Mouse (Mus musculus) heart, postnatal 25 days (tissue): Measurements from ENCODE around the gene Traf4. TPM values are rescaled to one million over a fixed set of nuclear protein-coding genes. Genes with fewer than 3 reads are reported as not detected.

Experiments
- DNase-seq: peaks from one replicate; pipeline ENCODE4 v3.0.0; 2022; ENCODE audit warnings: low spot score
- intact Hi-C: fragments of 180-260 bp; cut with DNase I; formaldehyde crosslinking; loops from one replicate; pipeline ENCODE4 v1.15.1; 2025
- microRNA-seq: library from miRNA; unstranded; fragments of <30 nt; microRNA quantifications from one replicate; pipeline ENCODE4 v1.2.0, GENCODE M21; 2022
- total RNA-seq, 2 experiments: library from RNA; stranded (reverse); gene quantifications; 2 replicates each; pipeline ENCODE4 v1.2.3; 2021

Traf4 gene
- total RNA-seq, 2 experiments from 2014 or later = 4.6 to 6.7 TPM

DNA sequence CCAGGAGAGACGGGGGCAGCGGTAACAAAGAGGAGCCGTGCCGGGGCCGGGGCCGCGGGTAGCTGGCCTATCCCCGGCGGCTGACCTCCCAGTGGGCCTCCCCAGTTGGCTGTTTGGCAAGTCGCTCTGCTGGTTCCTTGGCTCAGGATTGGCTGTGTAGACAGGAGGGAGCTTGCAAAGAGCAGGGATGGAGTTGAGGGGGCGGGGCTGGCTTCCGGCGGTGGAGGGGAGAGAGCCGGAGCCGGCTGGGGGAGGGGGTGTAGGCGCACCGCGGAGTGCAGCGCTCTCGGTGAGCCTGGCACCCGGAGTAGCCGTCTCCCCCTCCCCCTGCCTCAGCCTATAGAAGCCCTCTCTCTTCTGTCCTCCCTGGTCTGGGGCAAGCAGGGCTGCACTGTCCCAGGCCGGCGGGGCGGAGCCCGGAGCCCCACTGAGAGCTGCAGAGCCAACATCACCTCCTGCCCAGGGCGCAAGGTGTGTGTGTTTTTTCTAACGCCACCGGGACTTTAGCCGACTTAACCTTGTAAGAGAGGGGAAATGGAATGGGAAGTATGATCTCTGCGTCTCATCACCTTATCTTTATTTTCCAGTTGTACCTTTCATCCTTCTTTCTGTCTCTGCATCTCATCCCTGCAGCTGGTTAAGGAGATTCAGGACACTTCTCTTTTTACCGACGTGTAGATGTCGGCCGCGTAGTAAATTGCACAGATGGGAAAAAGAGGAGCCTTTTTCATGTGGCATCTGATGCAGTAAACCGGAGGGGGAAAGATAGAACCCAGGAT lies 49.8 kb downstream of the Traf4 start:
- intact Hi-C loops = no loop called here
- peak; percentile 93 for DNase-seq

DNA sequence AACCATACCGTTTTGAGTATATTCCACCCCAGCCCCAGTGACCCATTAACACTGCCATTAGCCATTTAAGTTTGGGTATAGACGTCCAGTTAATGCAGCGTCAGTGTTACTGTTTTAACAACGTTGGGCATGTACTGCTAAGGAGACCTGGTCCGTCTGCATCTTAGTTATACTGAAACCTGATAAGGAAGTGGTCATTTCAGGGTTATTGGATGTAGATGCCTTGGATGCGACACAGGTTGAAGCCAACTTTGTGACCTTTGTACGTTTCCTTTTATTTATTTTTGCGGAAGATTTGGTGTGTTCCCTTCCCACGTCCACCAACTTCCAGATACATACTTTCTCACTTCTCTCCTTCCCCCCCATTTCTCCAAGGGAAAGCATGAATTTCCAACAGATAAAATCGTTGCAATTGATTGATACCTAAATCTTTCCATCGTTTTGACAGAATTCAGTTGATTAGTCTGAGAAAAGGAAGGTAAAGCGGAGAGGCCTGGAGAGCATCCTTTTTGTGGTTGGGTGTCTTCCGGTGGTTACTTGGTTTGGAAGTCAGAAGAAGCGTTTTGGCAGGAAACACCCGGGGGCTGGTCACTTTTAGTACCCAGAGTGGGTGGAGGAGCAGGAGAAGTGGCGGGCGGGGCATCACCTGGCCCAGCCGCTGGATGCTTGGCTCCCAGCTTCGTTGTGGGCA lies 50.6 kb downstream of the Traf4 start:
- intact Hi-C loops = no loop called here
- no peak for DNase-seq

DNA sequence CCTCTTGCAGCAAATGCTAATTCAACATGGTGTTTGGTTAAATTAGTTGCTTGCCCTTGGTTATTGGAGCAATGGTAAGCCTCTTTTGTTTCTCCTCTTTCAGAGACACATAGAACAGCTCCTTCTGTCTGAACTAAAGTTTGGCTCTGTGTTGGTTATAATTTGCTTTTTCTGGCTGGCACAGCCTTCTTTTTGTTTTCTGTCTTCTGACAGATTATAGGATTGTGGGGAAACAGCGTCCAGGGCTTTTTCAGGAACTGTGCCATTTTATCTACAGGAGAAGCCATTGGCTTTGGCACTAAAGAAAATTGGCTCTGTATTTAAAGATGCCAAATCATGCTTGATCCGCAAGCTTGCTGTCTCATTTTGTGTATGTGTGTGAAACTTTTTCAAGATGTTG lies 51.8 kb downstream of the Traf4 start:
- intact Hi-C loops = no loop called here
- DNase-seq = no peak

Small RNA genes lying within 50 kb of the gene (microRNA-seq; reads per million reads assigned to microRNA genes)
- 1.1 reads per million for gene Mir7653

Other genes with a start within 250 kb of the Traf4 start
- gene Sez6, start 234.8 kb downstream of the Traf4 start, total RNA-seq = under 1 TPM; 0.21 to 0.22 TPM
- 10 to 100 TPM; 23.7 to 28.6 TPM for gene Phf12, start 182.8 kb downstream of the Traf4 start, total RNA-seq
- 1 to 10 TPM; 3.2 to 4.4 TPM for gene Dhrs13, start 133.3 kb downstream of the Traf4 start, total RNA-seq
- gene Flot2, start 127.7 kb downstream of the Traf4 start, total RNA-seq = 10 to 100 TPM; 59.3 to 61.2 TPM
- gene Eral1, start 85.2 kb downstream of the Traf4 start, total RNA-seq = 10 to 100 TPM; 25.7 to 27.6 TPM
- 10 to 100 TPM; 10.8 to 12.3 TPM for gene Fam222b, start 70.9 kb downstream of the Traf4 start, total RNA-seq
- 1 to 10 TPM; 2.5 to 2.6 TPM for gene Nek8, start 11.1 kb upstream of the Traf4 start, total RNA-seq
- 1 to 10 TPM; 5.5 to 7.2 TPM for gene Tlcd1, start 11.1 kb upstream of the Traf4 start, total RNA-seq
- 100 to 1,000 TPM; 776 to 853 TPM for gene Rpl23a, start 18.0 kb upstream of the Traf4 start, total RNA-seq
- gene Rab34, start 22.8 kb upstream of the Traf4 start, total RNA-seq = 10 to 100 TPM; 11.2 to 12.2 TPM
- gene Proca1, start 27.8 kb upstream of the Traf4 start, total RNA-seq = 1 to 10 TPM in 1 of 2 experiments, under 1 TPM in 1; 0.31 to 1.1 TPM
- 10 to 100 TPM; 47.5 to 48.0 TPM for gene Sdf2, start 80.2 kb upstream of the Traf4 start, total RNA-seq
- 10 to 100 TPM; 26.9 to 28.1 TPM for gene Supt6, start 80.4 kb upstream of the Traf4 start, total RNA-seq
- gene 2610507B11Rik, start 96.2 kb upstream of the Traf4 start, total RNA-seq = 100 to 1,000 TPM; 190 to 210 TPM
- 1 to 10 TPM in 1 of 2 experiments, under 1 TPM in 1; 0.98 to 1.5 TPM for gene BC030499, start 125.3 kb upstream of the Traf4 start, total RNA-seq
- under 1 TPM; 0.62 to 0.67 TPM for gene Spag5, start 135.9 kb upstream of the Traf4 start, total RNA-seq
- gene Aldoc, start 157.4 kb upstream of the Traf4 start, total RNA-seq = under 1 TPM; 0.50 to 0.52 TPM
- 10 to 100 TPM; 23.0 to 23.6 TPM for gene Pigs, start 162.8 kb upstream of the Traf4 start, total RNA-seq
- gene Unc119, start 177.9 kb upstream of the Traf4 start, total RNA-seq = 1 to 10 TPM; 4.2 to 4.6 TPM
- not detected for gene Foxn1, start 221.0 kb upstream of the Traf4 start, total RNA-seq